Mouse (Mus musculus) limb, embryonic 13.5 days (tissue): ENCODE measurements around the gene Flot1. TPM values are rescaled to one million over a fixed set of nuclear protein-coding genes. Genes with fewer than 3 reads are reported as not detected.

Experiments used
- ATAC-seq: fragments of 200-750 bp; cut with Nextera tagmentation; 2 replicates; pipeline ENCODE4 v1.8.0; 2017; ENCODE audit warnings: low read depth, moderate number of reproducible peaks, moderate TSS enrichment; ENCODE audit not compliant: low FRiP score
- H3K27ac ChIP-seq: fragments of 300-500 bp; sonication (generic); 2 replicates; pipeline ENCODE4 v1.5.1; 2015; ENCODE audit warnings: inconsistent platforms, mild to moderate bottlenecking, moderate library complexity
- H3K27me3 ChIP-seq: fragments of 300-500 bp; sonication (generic); 2 replicates; pipeline ENCODE4 v1.6.1; 2015; ENCODE audit warnings: mild to moderate bottlenecking, inconsistent platforms
- H3K36me3 ChIP-seq: fragments of 300-500 bp; sonication (generic); 2 replicates; pipeline ENCODE4 v1.6.1; 2015; ENCODE audit warnings: inconsistent platforms, mild to moderate bottlenecking, moderate library complexity
- H3K4me1 ChIP-seq: fragments of 300-500 bp; sonication (generic); 2 replicates; pipeline ENCODE4 v1.6.1; 2015; ENCODE audit warnings: inconsistent platforms
- H3K4me2 ChIP-seq: fragments of 300-500 bp; sonication (generic); replicated peaks from 2 replicates; pipeline ENCODE4 v1.6.1; 2015; ENCODE audit warnings: inconsistent platforms, mild to moderate bottlenecking, moderate library complexity
- H3K4me3 ChIP-seq: fragments of 300-500 bp; sonication (generic); 2 replicates; pipeline ENCODE4 v1.5.1; 2015; ENCODE audit warnings: moderate library complexity, mild to moderate bottlenecking, inconsistent platforms
- H3K9ac ChIP-seq: fragments of 300-500 bp; sonication (generic); 2 replicates; pipeline ENCODE4 v1.6.1; 2015; ENCODE audit warnings: mild to moderate bottlenecking, inconsistent platforms
- H3K9me3 ChIP-seq: fragments of 300-500 bp; sonication (generic); 2 replicates; pipeline ENCODE4 v1.6.1; 2016; ENCODE audit warnings: inconsistent platforms
- WGBS: fragments of 180-500 bp; shearing (Covaris S2); methylation state at CpG from one replicate; pipeline ENCODE4 v1.1.7; 2015; 5-methylcytosine and 5-hydroxymethylcytosine counted together
- polyA plus RNA-seq: library from polyadenylated mRNA; unstranded; fragments of >200 nt; fragmentation: Nextera tagmentation; extraction: Ambion mirVana; gene quantifications from 2 replicates; pipeline ENCODE4 v1.2.1, GENCODE M21; 2015

The Flot1 gene
- polyA plus RNA-seq, 1 experiment from 2014 or later, result 50.2 TPM

- Histone ChIP-seq H3K27ac (no peak overlapping the region), H3K9ac (peak overlapping the region; percentile 39; the same call in 1 of the 2 replicates), H3K27me3 (no peaks in the 10 kb centered on the region), H3K4me2 (peak overlapping the region; percentile 48), H3K4me1 (peaks cover 30% of the 10 kb centered on the region), H3K36me3 (peaks cover 71% of the 10 kb centered on the region), H3K4me3 (peak overlapping the region; percentile 16; the same call in 1 of the 2 replicates), H3K9me3 (no peaks in the 10 kb centered on the region)
- 2% methylated on average over 21 of the region's 21 CpGs for WGBS
- ATAC-seq, result peak; percentile 75
These were observed 6.7 kb downstream of the Flot1 start for GRCm38 (mm10) chr17:35829737-35830136.

DNA sequence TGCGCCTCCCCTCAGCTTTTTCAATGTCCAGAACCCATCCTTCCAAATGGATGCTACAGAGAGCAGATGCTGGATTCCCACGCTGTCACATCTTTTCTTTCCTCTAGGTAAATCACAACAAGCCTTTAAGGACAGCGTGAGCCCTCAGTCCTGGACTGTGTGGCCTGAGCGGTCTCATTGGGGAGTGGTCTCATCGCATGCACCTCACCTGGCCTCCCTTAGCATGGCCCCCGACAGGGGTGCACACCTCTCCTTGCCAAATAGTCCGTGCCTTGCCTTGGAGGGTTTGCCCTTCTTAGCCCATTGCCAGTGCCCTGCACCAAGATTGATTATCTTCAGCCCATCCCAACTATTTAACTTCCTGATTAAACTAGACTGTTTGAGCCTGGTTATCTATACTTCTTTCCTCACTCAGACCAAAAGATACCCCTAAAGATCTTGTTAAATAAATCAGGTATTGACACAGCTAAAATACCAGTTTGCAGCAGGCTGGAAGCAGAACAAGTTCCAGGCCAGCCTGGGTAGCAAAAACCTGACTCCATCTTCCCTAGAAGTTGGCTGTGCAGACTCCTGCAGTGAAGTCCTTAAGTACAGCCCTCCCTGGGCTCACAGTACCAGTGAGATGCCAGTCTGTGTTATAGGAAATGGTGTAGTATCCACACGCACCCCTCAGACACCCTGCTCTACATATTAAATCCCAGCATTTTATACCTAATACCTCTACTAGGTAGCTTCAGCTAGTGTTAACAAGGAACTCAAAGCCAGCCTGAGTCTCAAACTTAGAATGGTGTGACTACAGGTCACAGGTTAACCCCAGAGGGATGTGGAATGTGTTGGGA lies 9.6 kb downstream of the Flot1 start:
- Histone ChIP-seq H3K27me3 (no peaks in the 10 kb centered on the region), H3K27ac (no peak overlapping the region), H3K4me2 (no peak overlapping the region), H3K9me3 (no peaks in the 10 kb centered on the region), H3K4me1 (peaks cover 47% of the 10 kb centered on the region), H3K36me3 (peaks cover 64% of the 10 kb centered on the region), H3K4me3 (no peak overlapping the region), H3K9ac (no peak overlapping the region)
- no peak for ATAC-seq
- 60% methylated on average over 8 of the region's 8 CpGs for WGBS

GRCm38 (mm10) chr17:35833239-35833751 lies 10.3 kb downstream of the Flot1 start:
- WGBS, result 24% methylated on average over 5 of the region's 5 CpGs
- H3K36me3 ChIP-seq, result peaks cover 58% of the 10 kb centered on the region
- no peak overlapping the region for H3K27ac ChIP-seq
- H3K4me2 ChIP-seq, result no peak overlapping the region
- H3K9ac ChIP-seq, result no peak overlapping the region
- H3K9me3 ChIP-seq, result no peaks in the 10 kb centered on the region
- no peak for ATAC-seq
- peaks cover 47% of the 10 kb centered on the region for H3K4me1 ChIP-seq
- no peak overlapping the region; the same call in 1 of the 2 replicates for H3K4me3 ChIP-seq
- no peaks in the 10 kb centered on the region for H3K27me3 ChIP-seq

DNA sequence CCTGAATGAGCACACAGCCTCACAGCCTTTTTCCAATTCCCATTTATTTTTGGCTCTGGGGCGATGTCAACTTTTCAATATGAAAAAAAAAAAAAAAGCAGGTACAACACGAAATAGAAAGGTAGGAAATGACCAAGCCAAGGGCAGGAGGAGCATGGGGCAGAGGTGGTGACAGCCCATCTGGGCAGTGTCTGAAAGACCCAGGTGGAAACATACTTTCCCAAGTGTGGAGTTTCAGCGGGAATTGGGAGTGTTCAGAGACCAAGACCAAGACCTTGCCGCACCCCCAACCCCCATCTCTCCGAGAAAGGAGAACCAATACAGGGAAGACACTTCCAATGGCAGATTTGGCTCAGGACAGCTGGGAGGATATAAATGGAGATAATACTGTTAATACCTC lies 10.9 kb downstream of the Flot1 start:
- no peak for ATAC-seq
- no peaks in the 10 kb centered on the region for H3K27me3 ChIP-seq
- H3K4me2 ChIP-seq, result peak overlapping the region; percentile 80
- H3K4me3 ChIP-seq, result peak overlapping the region; percentile 76; the same call in 1 of the 2 replicates
- peaks cover 47% of the 10 kb centered on the region for H3K4me1 ChIP-seq
- H3K27ac ChIP-seq, result no peak overlapping the region
- no peaks in the 10 kb centered on the region for H3K9me3 ChIP-seq
- 58% methylated on average over 5 of the region's 5 CpGs for WGBS
- H3K9ac ChIP-seq, result peak overlapping the region; percentile 13; the same call in 1 of the 2 replicates
- peaks cover 58% of the 10 kb centered on the region for H3K36me3 ChIP-seq

- no peak for ATAC-seq
- Histone ChIP-seq H3K9me3 (no peaks in the 10 kb centered on the region), H3K4me2 (peak overlapping the region; percentile 80), H3K36me3 (peaks cover 58% of the 10 kb centered on the region), H3K27me3 (no peaks in the 10 kb centered on the region), H3K9ac (peak overlapping the region; percentile 98), H3K4me3 (peak overlapping the region; percentile 76), H3K4me1 (peaks cover 52% of the 10 kb centered on the region), H3K27ac (no peak overlapping the region)
- WGBS, result 77% methylated on average over 26 of the region's 26 CpGs
These were observed 11.8 kb downstream of the Flot1 start for GRCm38 (mm10) chr17:35834696-35835422.

GRCm38 (mm10) chr17:35835424-35836140 lies 12.6 kb downstream of the Flot1 start:
- peaks cover 45% of the 10 kb centered on the region for H3K4me1 ChIP-seq
- ATAC-seq, result no peak
- no peaks in the 10 kb centered on the region for H3K9me3 ChIP-seq
- peak overlapping the region; percentile 76 for H3K4me3 ChIP-seq
- peaks cover 58% of the 10 kb centered on the region for H3K36me3 ChIP-seq
- no peak overlapping the region for H3K27ac ChIP-seq
- H3K9ac ChIP-seq, result peak overlapping the region; percentile 98
- H3K27me3 ChIP-seq, result no peaks in the 10 kb centered on the region
- peak overlapping the region; percentile 80 for H3K4me2 ChIP-seq
- WGBS, result 77% methylated on average over 26 of the region's 26 CpGs

DNA sequence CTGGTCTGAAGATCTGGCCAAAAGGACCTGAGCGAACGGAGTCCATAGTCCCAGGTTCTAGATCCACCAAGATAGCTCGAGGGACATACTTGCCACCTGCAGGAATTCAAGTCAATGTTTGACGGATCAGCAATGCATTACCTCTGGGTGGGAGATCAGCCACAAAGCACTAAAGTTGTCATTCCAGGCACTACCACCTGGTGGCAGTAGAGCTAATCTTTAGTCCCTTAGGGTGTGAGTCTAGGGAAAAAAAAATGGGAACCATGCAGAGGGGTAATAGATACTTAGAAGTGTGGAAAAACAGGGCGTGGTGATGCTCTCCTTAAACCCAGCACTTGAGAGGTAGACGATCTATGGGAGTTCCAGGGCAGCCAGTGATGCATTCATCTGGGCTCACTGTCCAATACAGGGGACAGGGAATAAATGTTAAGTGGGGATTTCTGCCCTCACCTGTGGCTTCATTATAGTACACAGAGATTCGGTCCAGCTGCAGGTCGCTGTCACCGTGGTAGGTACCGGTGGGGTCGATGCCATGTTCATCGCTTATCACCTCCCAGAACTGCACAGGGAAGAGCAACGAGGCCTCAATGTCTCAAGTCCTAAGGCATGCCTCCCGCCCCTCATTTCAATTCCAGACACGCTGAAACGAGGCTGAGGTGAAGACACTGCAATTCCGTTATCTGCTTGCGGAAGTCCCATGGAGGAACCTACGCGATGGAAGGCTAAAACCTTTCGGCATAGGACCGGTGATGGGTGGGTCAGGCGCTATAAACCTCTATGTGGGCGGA lies 13.3 kb downstream of the Flot1 start:
- no peaks in the 10 kb centered on the region for H3K9me3 ChIP-seq
- H3K36me3 ChIP-seq, result peaks cover 51% of the 10 kb centered on the region
- no peaks in the 10 kb centered on the region for H3K27me3 ChIP-seq
- peak overlapping the region; percentile 98 for H3K9ac ChIP-seq
- H3K27ac ChIP-seq, result peak overlapping the region; percentile 97
- H3K4me3 ChIP-seq, result peak overlapping the region; percentile 76
- ATAC-seq, result no peak
- H3K4me2 ChIP-seq, result peak overlapping the region; percentile 80
- peaks cover 42% of the 10 kb centered on the region for H3K4me1 ChIP-seq
- 8% methylated on average over 24 of the region's 24 CpGs for WGBS

DNA sequence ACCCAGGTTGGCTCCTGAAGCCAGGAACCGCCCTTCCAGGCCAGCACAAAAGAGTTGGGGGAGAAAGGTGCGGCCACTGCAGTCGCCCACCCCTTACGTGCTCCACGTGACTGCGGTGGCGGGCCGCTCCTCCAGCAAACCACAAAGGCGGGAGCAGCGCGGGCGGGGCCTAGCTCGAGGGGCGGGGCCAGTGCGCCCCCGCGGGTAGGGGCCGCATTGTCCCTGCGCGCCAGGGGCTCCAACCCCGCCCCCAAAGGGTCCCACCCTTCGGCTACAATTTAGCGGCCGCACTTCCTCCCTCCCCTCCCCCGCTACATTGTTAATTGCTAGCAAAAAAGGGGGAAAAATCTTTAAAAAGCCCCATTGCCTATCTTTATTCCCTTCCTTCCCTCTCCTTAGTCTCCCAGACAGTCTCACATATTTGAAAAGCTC lies 14.0 kb downstream of the Flot1 start:
- peaks cover 44% of the 10 kb centered on the region for H3K4me1 ChIP-seq
- whole genome bisulfite sequencing, result 0% methylated on average over 25 of the region's 25 CpGs
- H3K27me3 ChIP-seq, result no peaks in the 10 kb centered on the region
- peaks cover 47% of the 10 kb centered on the region for H3K36me3 ChIP-seq
- H3K9ac ChIP-seq, result peak overlapping the region; percentile 98
- ATAC-seq, result peak; percentile 24
- H3K27ac ChIP-seq, result peak overlapping the region; percentile 97
- peak overlapping the region; percentile 80 for H3K4me2 ChIP-seq
- H3K4me3 ChIP-seq, result peak overlapping the region; percentile 76
- H3K9me3 ChIP-seq, result no peaks in the 10 kb centered on the region

DNA sequence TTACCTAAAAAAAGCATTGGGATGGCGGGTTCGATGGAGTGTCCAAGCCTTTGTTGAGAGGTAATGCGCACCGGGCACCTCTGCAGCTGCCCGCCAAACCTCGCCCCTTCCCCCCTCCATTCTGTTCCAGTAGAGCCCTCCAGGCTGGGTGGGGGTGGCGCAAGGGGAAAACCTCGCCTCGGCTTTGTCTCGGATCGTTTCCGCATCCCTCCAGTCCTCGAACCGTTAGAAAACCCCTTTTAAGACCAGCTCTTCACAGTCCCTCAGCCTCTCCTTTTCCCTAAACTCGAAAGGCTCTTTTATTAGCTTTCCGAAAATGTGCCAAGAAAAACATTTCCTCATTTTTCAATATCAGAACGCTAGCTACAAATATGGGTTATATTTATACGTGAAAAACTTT lies 14.5 kb downstream of the Flot1 start:
- Histone ChIP-seq H3K27me3 (no peaks in the 10 kb centered on the region), H3K4me3 (peak overlapping the region; percentile 76), H3K9me3 (no peaks in the 10 kb centered on the region), H3K36me3 (peaks cover 42% of the 10 kb centered on the region), H3K4me2 (peak overlapping the region; percentile 80), H3K27ac (peak overlapping the region; percentile 97), H3K4me1 (peaks cover 49% of the 10 kb centered on the region), H3K9ac (peak overlapping the region; percentile 98)
- WGBS, result 0% methylated on average over 18 of the region's 18 CpGs
- ATAC-seq, result no peak

GRCm38 (mm10) chr17:35838122-35838544 lies 15.1 kb downstream of the Flot1 start, which contains the start of gene Tubb5:
Gene Tubb5 (minus strand): TSS chr17:35838306.
- Histone ChIP-seq H3K4me2 (peak within 1 kb of the TSS; percentile 80), H3K4me3 (peak within 1 kb of the TSS; percentile 76), H3K36me3 (peaks cover 37% of the 10 kb centered on the region), H3K9me3 (no peaks in the 10 kb centered on the region), H3K27me3 (no peaks in the 10 kb centered on the region), H3K4me1 (peaks cover 55% of the 10 kb centered on the region), H3K9ac (peak within 1 kb of the TSS; percentile 98), H3K27ac (peak within 1 kb of the TSS; percentile 97)
- WGBS, result 1% methylated on average over 29 of the region's 29 CpGs
- peak; percentile 81 for ATAC-seq

GRCm38 (mm10) chr17:35838570-35838969 lies 15.5 kb downstream of the Flot1 start:
- under 1% methylated on average over 5 of the region's 5 CpGs for WGBS
- Histone ChIP-seq H3K9ac (peak overlapping the region; percentile 58), H3K27ac (peak overlapping the region; percentile 97), H3K4me1 (peaks cover 51% of the 10 kb centered on the region), H3K4me2 (peak overlapping the region; percentile 80), H3K27me3 (no peaks in the 10 kb centered on the region), H3K9me3 (no peaks in the 10 kb centered on the region), H3K4me3 (peak overlapping the region; percentile 76), H3K36me3 (peaks cover 32% of the 10 kb centered on the region)
- no peak for ATAC-seq
